Mouse (Mus musculus): ENCODE measurements at regions not wholly inside any gene's neighbourhood (a gene's known extent, or its start where the extent isn't known, plus 50 kb on each side); places are given as distances from the start of the nearest gene placed in this dataset.

- no peak for TF ChIP-seq CTCF (IDR thresholded peaks at IDR 0.05)
- TF ChIP-seq POLR2A (IDR thresholded peaks at IDR 0.05; ENCODE audit: insufficient read depth, low read depth, low read length) = no peak
Measured at GRCm38 (mm10) chr10:21498143-21498542, 94.8 kb upstream of the 1700020N01Rik start.

Measured in heart, adult 2 months (tissue).